ENCODE assay signal across 9 mouse cellular contexts in the genomic region with DNA sequence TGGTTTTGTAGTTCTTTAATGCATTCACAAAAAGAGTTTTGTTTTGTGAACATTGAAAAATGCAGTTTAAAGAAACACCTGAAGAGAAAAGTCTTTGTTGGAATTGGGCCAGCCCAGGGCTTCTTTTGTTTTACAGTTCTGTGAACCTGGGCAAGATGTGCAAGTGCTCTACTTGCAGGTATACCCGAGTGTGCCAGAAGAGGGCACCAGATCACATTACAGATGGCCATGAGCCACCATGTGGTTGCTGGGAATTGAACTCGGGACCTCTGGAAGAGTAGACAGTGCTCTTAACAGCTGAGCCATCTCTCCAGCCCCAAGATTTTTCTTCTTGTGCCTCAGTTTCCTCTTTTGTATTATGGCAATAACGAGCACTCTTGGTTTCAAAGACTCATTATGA. TPM values are rescaled to one million over a fixed set of nuclear protein-coding genes. Genes with fewer than 3 reads are reported as not detected.
DNase-seq lines count a peak whose midpoint lies in the region; ATAC-seq and TF ChIP-seq lines count a peak whose summit lies in the region.
"Had no signal": no experiment of that assay in that cellular context is flagged by ENCODE, and none has a peak within 500 bp of the region (broad histone marks: within the 10 kb centered on the region; RNA-seq: fewer than 3 reads in every experiment).

No protein-coding gene starts in this region.

- peak; percentile 67 for TF ChIP-seq CTCF in liver, adult 2 months (IDR thresholded peaks at IDR 0.05; ENCODE audit: low read depth, low read length)
- peak; percentile 45; the same call in 1 of the 2 replicates for TF ChIP-seq CTCF in brain, embryonic 14.5 days (IDR thresholded peaks at IDR 0.05; ENCODE audit: borderline replicate concordance, extremely low read depth, insufficient read depth, insufficient read length)
- peak; percentile 72 for TF ChIP-seq CTCF in lung, postnatal 0 days (IDR thresholded peaks at IDR 0.05)

- peak; percentile 41 for DNase-seq in cerebellum, adult 9-11 months
- no peak for DNase-seq in cerebellum, adult 8-10 months
- peak; percentile 60 for DNase-seq in liver, adult 2 months (ENCODE audit: extremely low read depth, low read depth, low spot score)
- DNase-seq in brain, embryonic 14.5 days (ENCODE audit: low read depth): peak; percentile 36
- DNase-seq in lung, postnatal 0 days (ENCODE audit: low spot score): peak; percentile 67
- DNase-seq in thymus, postnatal 36 days: peak; percentile 68 to 71
- DNase-seq in frontal cortex, postnatal 25 days (ENCODE audit: low spot score in 2 of 2): no peak

- ATAC-seq in liver, embryonic 12.5 days: no peak
- no peak for ATAC-seq in lung, postnatal 0 days

- no peak overlapping the region for H3K4me3 ChIP-seq in liver, adult 2 months (ENCODE audit: insufficient read depth, low read depth, low read length)
- H3K4me3 ChIP-seq in liver, embryonic 12.5 days: no peak overlapping the region
- no peak overlapping the region for H3K4me3 ChIP-seq in lung, postnatal 0 days (ENCODE audit: low read depth, low read length)

- H3K4me1 ChIP-seq in liver, adult 2 months (ENCODE audit: control insufficient read depth, insufficient read depth, low read length): peaks cover 9% of the 10 kb centered on the region; the same call in 1 of the 2 replicates
- peaks cover 41% of the 10 kb centered on the region for H3K4me1 ChIP-seq in liver, embryonic 12.5 days
- peaks cover 4% of the 10 kb centered on the region; the same call in 1 of the 2 replicates for H3K4me1 ChIP-seq in lung, postnatal 0 days (ENCODE audit: insufficient read depth, low read depth, low read length)

- no peak overlapping the region for H3K27ac ChIP-seq in liver, adult 2 months (replicated peaks; ENCODE audit: insufficient read depth, low read depth, low read length)
- H3K27ac ChIP-seq in liver, embryonic 12.5 days: no peak overlapping the region
- no peak overlapping the region for H3K27ac ChIP-seq in lung, postnatal 0 days (ENCODE audit: low read length)

- H3K9ac ChIP-seq in liver, adult 2 months (ENCODE audit: low read depth, low read length): no peak overlapping the region
- no peak overlapping the region for H3K9ac ChIP-seq in liver, embryonic 12.5 days
- H3K9ac ChIP-seq in lung, postnatal 0 days (replicated peaks; ENCODE audit: low read depth): no peak overlapping the region

- H3K79me2 ChIP-seq in liver, adult 2 months (ENCODE audit: control insufficient read depth, insufficient read depth, low read length): no peaks in the 10 kb centered on the region

- TF ChIP-seq EP300 in lung, postnatal 0 days (IDR thresholded peaks at IDR 0.05): no peak

- TF ChIP-seq POLR2A in liver, adult 2 months (IDR thresholded peaks at IDR 0.05; ENCODE audit: extremely low read depth, insufficient read depth, low read length): no peak
- no peak for TF ChIP-seq POLR2A in brain, embryonic 14.5 days (IDR thresholded peaks at IDR 0.05; ENCODE audit: borderline replicate concordance, extremely low read depth, insufficient read depth, insufficient read length, poor library complexity, severe bottlenecking)

- H3K4me2 ChIP-seq in liver, embryonic 12.5 days: no peak overlapping the region
- no peak overlapping the region for H3K4me2 ChIP-seq in lung, postnatal 0 days (replicated peaks; ENCODE audit: low read depth, low read length)

- no peaks in the 10 kb centered on the region for H3K27me3 ChIP-seq in liver, adult 2 months (ENCODE audit: control insufficient read depth, insufficient read depth, low read length)
- no peaks in the 10 kb centered on the region for H3K27me3 ChIP-seq in liver, embryonic 12.5 days (replicated peaks)
- no peaks in the 10 kb centered on the region for H3K27me3 ChIP-seq in lung, postnatal 0 days (replicated peaks; ENCODE audit: insufficient read depth, low read length)

- peaks cover 11% of the 10 kb centered on the region for H3K36me3 ChIP-seq in liver, adult 2 months (ENCODE audit: control insufficient read depth, insufficient read depth, low read length)
- peaks cover 56% of the 10 kb centered on the region for H3K36me3 ChIP-seq in liver, embryonic 12.5 days
- peaks cover 14% of the 10 kb centered on the region; the same call in 1 of the 2 replicates for H3K36me3 ChIP-seq in lung, postnatal 0 days (ENCODE audit: insufficient read depth, low read length)

- H3K9me3 ChIP-seq in liver, embryonic 12.5 days (replicated peaks): no peaks in the 10 kb centered on the region
- no peaks in the 10 kb centered on the region for H3K9me3 ChIP-seq in lung, postnatal 0 days (ENCODE audit: low read length)

- 54% methylated on average over 3 of the region's 3 CpGs for WGBS in liver, adult 2 months
- WGBS in liver, embryonic 12.5 days (ENCODE audit: insufficient replicate concordance): 39% methylated on average over 3 of the region's 3 CpGs
- 48% methylated on average over 3 of the region's 3 CpGs for WGBS in lung, postnatal 0 days

RNA-seq across cellular contexts. Expression of a gene that starts 5.9 kb away (rescaled TPM):
- 15.8 and 18.3 TPM in 2 replicates for total RNA-seq in liver, adult 2 months (2014; rRNA removed)
- polyA plus RNA-seq in liver, adult 2 months (2012; rRNA removed): 11.5 and 12.6 TPM in 2 replicates
- polyA plus RNA-seq in liver, embryonic 12.5 days (2016; fragmentation: Nextera tagmentation; extraction: Ambion mirVana): 29.5 and 31.0 TPM in 2 replicates
- polyA plus RNA-seq in brain, embryonic 14.5 days (2012; rRNA removed): 44.8 and 47.7 TPM in 2 replicates
- 21.1 TPM in 2 replicates for polyA plus RNA-seq in lung, postnatal 0 days (2015; fragmentation: Nextera tagmentation; extraction: Ambion mirVana)

RNA-seq across cellular contexts. Expression of a gene that starts 11.7 kb away (rescaled TPM):
- total RNA-seq in liver, adult 2 months (2014; rRNA removed): 2.9 and 5.9 TPM in 2 replicates
- 3.8 and 8.6 TPM in 2 replicates for polyA plus RNA-seq in liver, adult 2 months (2012; rRNA removed)
- 4.0 and 4.4 TPM in 2 replicates for polyA plus RNA-seq in liver, embryonic 12.5 days (2016; fragmentation: Nextera tagmentation; extraction: Ambion mirVana)
- polyA plus RNA-seq in brain, embryonic 14.5 days (2012; rRNA removed): 0.51 and 0.97 TPM in 2 replicates
- 141 and 152 TPM in 2 replicates for polyA plus RNA-seq in lung, postnatal 0 days (2015; fragmentation: Nextera tagmentation; extraction: Ambion mirVana)
- total RNA-seq: heart, postnatal 10 days had no signal

RNA-seq across cellular contexts. Expression of a gene that starts 14.3 kb away (rescaled TPM):
- total RNA-seq in liver, adult 2 months (2014; rRNA removed): 8.2 and 12.0 TPM in 2 replicates
- polyA plus RNA-seq in liver, adult 2 months (2012; rRNA removed): 17.5 and 19.8 TPM in 2 replicates
- polyA plus RNA-seq in liver, embryonic 12.5 days (2016; fragmentation: Nextera tagmentation; extraction: Ambion mirVana): 81.3 and 82.2 TPM in 2 replicates
- 59.5 and 79.8 TPM in 2 replicates for polyA plus RNA-seq in brain, embryonic 14.5 days (2012; rRNA removed)
- 74.4 and 81.2 TPM in 2 replicates for polyA plus RNA-seq in lung, postnatal 0 days (2015; fragmentation: Nextera tagmentation; extraction: Ambion mirVana)

RNA-seq across cellular contexts. Expression of a gene that starts 22.8 kb away (rescaled TPM):
- 261 and 316 TPM in 2 replicates for total RNA-seq in liver, adult 2 months (2014; rRNA removed)
- 833 and 889 TPM in 2 replicates for polyA plus RNA-seq in liver, adult 2 months (2012; rRNA removed)
- polyA plus RNA-seq in liver, embryonic 12.5 days (2016; fragmentation: Nextera tagmentation; extraction: Ambion mirVana): 75.0 and 80.3 TPM in 2 replicates
- polyA plus RNA-seq in brain, embryonic 14.5 days (2012; rRNA removed): 68.2 and 78.7 TPM in 2 replicates
- 134 TPM in 2 replicates for polyA plus RNA-seq in lung, postnatal 0 days (2015; fragmentation: Nextera tagmentation; extraction: Ambion mirVana)

RNA-seq across cellular contexts. Expression of a gene that starts 22.9 kb away (rescaled TPM):
- not detected in 2 replicates for total RNA-seq in liver, adult 2 months (2014; rRNA removed)
- not detected in 2 replicates for polyA plus RNA-seq in liver, adult 2 months (2012; rRNA removed)
- not detected in 2 replicates for polyA plus RNA-seq in liver, embryonic 12.5 days (2016; fragmentation: Nextera tagmentation; extraction: Ambion mirVana)
- not detected in 2 replicates for polyA plus RNA-seq in brain, embryonic 14.5 days (2012; rRNA removed)
- not detected in 2 replicates for polyA plus RNA-seq in lung, postnatal 0 days (2015; fragmentation: Nextera tagmentation; extraction: Ambion mirVana)
- total RNA-seq: heart, postnatal 10 days had no signal

Comparison
In these comparisons a context has a peak if more than half of its experiments do, and no peak if none do; other contexts are left out.
1. DNase-seq: peak in cerebellum, adult 9-11 months (single experiment), liver, adult 2 months (single experiment), brain, embryonic 14.5 days (single experiment), lung, postnatal 0 days (single experiment) and thymus, postnatal 36 days (2 of 2); none in cerebellum, adult 8-10 months (single experiment) and frontal cortex, postnatal 25 days (0 of 2).
2. RNA of a gene that starts 11.7 kb away (polyA plus RNA-seq): 141 to 152 TPM in lung, postnatal 0 days; 3.8 to 8.6 TPM in liver, adult 2 months, 4.0 to 4.4 TPM in liver, embryonic 12.5 days and 0.51 to 0.97 TPM in brain, embryonic 14.5 days; every median in the first group is over 10 times any median in the second.
3. Peak in every context shown above with its lines, with median percentiles within 50 percentile points of each other: CTCF ChIP-seq.